11 mouse cellular contexts compared by ENCODE assay signal in genomic region chr12:27235748-27236147, GRCm38 (mm10).
"Had no signal": no experiment of that assay in that cellular context is flagged by ENCODE, and none has a peak within 500 bp of the region (broad histone marks: within the 10 kb centered on the region; RNA-seq: fewer than 3 reads in every experiment).

No protein-coding gene starts in this region.

- H3K4me3 ChIP-seq: intestine, embryonic 15.5 days; left cerebral cortex, adult 2 months; limb, embryonic 15.5 days; liver, embryonic 12.5 days; midbrain, embryonic 10.5 days; midbrain, embryonic 15.5 days; stomach, embryonic 15.5 days had no signal

- H3K4me2 ChIP-seq: intestine, embryonic 15.5 days; limb, embryonic 15.5 days; liver, embryonic 12.5 days; midbrain, embryonic 15.5 days; stomach, embryonic 15.5 days had no signal

- ATAC-seq: intestine, embryonic 15.5 days; liver, embryonic 12.5 days; midbrain, embryonic 15.5 days had no signal

- H3K27me3 ChIP-seq: intestine, embryonic 15.5 days; limb, embryonic 15.5 days; liver, embryonic 12.5 days; midbrain, embryonic 15.5 days; stomach, embryonic 15.5 days had no signal

- H3K36me3 ChIP-seq: intestine, embryonic 15.5 days; limb, embryonic 15.5 days; liver, embryonic 12.5 days; midbrain, embryonic 10.5 days; midbrain, embryonic 15.5 days; stomach, embryonic 15.5 days had no signal

- H3K4me1 ChIP-seq: intestine, embryonic 15.5 days; limb, embryonic 15.5 days; liver, embryonic 12.5 days; midbrain, embryonic 10.5 days; midbrain, embryonic 15.5 days; stomach, embryonic 15.5 days had no signal

- H3K27ac ChIP-seq: intestine, embryonic 15.5 days; left cerebral cortex, adult 2 months; limb, embryonic 15.5 days; liver, embryonic 12.5 days; midbrain, embryonic 10.5 days; midbrain, embryonic 15.5 days; stomach, embryonic 15.5 days had no signal

- DNase-seq: kidney, adult 18-20 months; kidney, postnatal 25 days; right cerebral cortex, postnatal 14 days; thymus, postnatal 36 days had no signal

- H3K9ac ChIP-seq: intestine, embryonic 15.5 days; limb, embryonic 15.5 days; liver, embryonic 12.5 days; midbrain, embryonic 15.5 days; stomach, embryonic 15.5 days had no signal

- H3K9me3 ChIP-seq: intestine, embryonic 15.5 days; limb, embryonic 15.5 days; liver, embryonic 12.5 days; midbrain, embryonic 10.5 days; midbrain, embryonic 15.5 days; stomach, embryonic 15.5 days had no signal
